Mouse (Mus musculus): ENCODE data around the gene Slc24a4. TPM values are rescaled to one million over a fixed set of nuclear protein-coding genes. Genes with fewer than 3 reads are reported as not detected.

Slc24a4 gene
- polyA plus RNA-seq, 1 experiment = 2.4 TPM

GRCm38 (mm10) chr12:102286681-102287414 is 158.3 kb downstream of the Slc24a4 start:
- peak; percentile 48 for DNase-seq (ENCODE audit: low read depth)
- no peak for TF ChIP-seq POLR2A (IDR thresholded peaks at IDR 0.05; ENCODE audit: borderline replicate concordance, extremely low read depth, insufficient read depth, insufficient read length, poor library complexity, severe bottlenecking)
- no peak for TF ChIP-seq CTCF (IDR thresholded peaks at IDR 0.05; ENCODE audit: borderline replicate concordance, extremely low read depth, insufficient read depth, insufficient read length)

GRCm38 (mm10) chr12:102287904-102288602 is 159.5 kb downstream of the Slc24a4 start:
- DNase-seq (ENCODE audit: low read depth) = no peak
- TF ChIP-seq CTCF (IDR thresholded peaks at IDR 0.05; ENCODE audit: borderline replicate concordance, extremely low read depth, insufficient read depth, insufficient read length) (no peak), POLR2A (IDR thresholded peaks at IDR 0.05; ENCODE audit: borderline replicate concordance, extremely low read depth, insufficient read depth, insufficient read length, poor library complexity, severe bottlenecking) (no peak)

GRCm38 (mm10) chr12:102288846-102289245 is 160.3 kb downstream of the Slc24a4 start:
- DNase-seq (ENCODE audit: low read depth) = no peak
- no peak for TF ChIP-seq POLR2A (IDR thresholded peaks at IDR 0.05; ENCODE audit: borderline replicate concordance, extremely low read depth, insufficient read depth, insufficient read length, poor library complexity, severe bottlenecking)
- TF ChIP-seq CTCF (IDR thresholded peaks at IDR 0.05; ENCODE audit: borderline replicate concordance, extremely low read depth, insufficient read depth, insufficient read length) = no peak

GRCm38 (mm10) chr12:102289568-102289967 is 161.0 kb downstream of the Slc24a4 start:
- TF ChIP-seq POLR2A (IDR thresholded peaks at IDR 0.05; ENCODE audit: borderline replicate concordance, extremely low read depth, insufficient read depth, insufficient read length, poor library complexity, severe bottlenecking) = no peak
- no peak for TF ChIP-seq CTCF (IDR thresholded peaks at IDR 0.05; ENCODE audit: borderline replicate concordance, extremely low read depth, insufficient read depth, insufficient read length)
- no peak for DNase-seq (ENCODE audit: low read depth)

- no peak for TF ChIP-seq CTCF (IDR thresholded peaks at IDR 0.05; ENCODE audit: borderline replicate concordance, extremely low read depth, insufficient read depth, insufficient read length)
- no peak for TF ChIP-seq POLR2A (IDR thresholded peaks at IDR 0.05; ENCODE audit: borderline replicate concordance, extremely low read depth, insufficient read depth, insufficient read length, poor library complexity, severe bottlenecking)
- DNase-seq (ENCODE audit: low read depth) = no peak
Measured at GRCm38 (mm10) chr12:102290662-102291061, 162.1 kb downstream of the Slc24a4 start.

- no peak for DNase-seq (ENCODE audit: low read depth)
- TF ChIP-seq CTCF (IDR thresholded peaks at IDR 0.05; ENCODE audit: borderline replicate concordance, extremely low read depth, insufficient read depth, insufficient read length) (no peak), POLR2A (IDR thresholded peaks at IDR 0.05; ENCODE audit: borderline replicate concordance, extremely low read depth, insufficient read depth, insufficient read length, poor library complexity, severe bottlenecking) (no peak)
Measured at GRCm38 (mm10) chr12:102291686-102292085, 163.2 kb downstream of the Slc24a4 start.

GRCm38 (mm10) chr12:102292501-102293215 is 164.1 kb downstream of the Slc24a4 start:
- TF ChIP-seq CTCF (IDR thresholded peaks at IDR 0.05; ENCODE audit: borderline replicate concordance, extremely low read depth, insufficient read depth, insufficient read length) (no peak), POLR2A (IDR thresholded peaks at IDR 0.05; ENCODE audit: borderline replicate concordance, extremely low read depth, insufficient read depth, insufficient read length, poor library complexity, severe bottlenecking) (no peak)
- DNase-seq (ENCODE audit: low read depth) = no peak

- TF ChIP-seq POLR2A (IDR thresholded peaks at IDR 0.05; ENCODE audit: borderline replicate concordance, extremely low read depth, insufficient read depth, insufficient read length, poor library complexity, severe bottlenecking) (no peak), CTCF (IDR thresholded peaks at IDR 0.05; ENCODE audit: borderline replicate concordance, extremely low read depth, insufficient read depth, insufficient read length) (no peak)
- no peak for DNase-seq (ENCODE audit: low read depth)
Measured at GRCm38 (mm10) chr12:102294634-102295033, 166.1 kb downstream of the Slc24a4 start.

GRCm38 (mm10) chr12:102295230-102295629 is 166.7 kb downstream of the Slc24a4 start:
- DNase-seq (ENCODE audit: low read depth) = no peak

GRCm38 (mm10) chr12:102295662-102296061 is 167.1 kb downstream of the Slc24a4 start:
- DNase-seq (ENCODE audit: low read depth) = no peak
- no peak for TF ChIP-seq CTCF (IDR thresholded peaks at IDR 0.05; ENCODE audit: borderline replicate concordance, extremely low read depth, insufficient read depth, insufficient read length)
- TF ChIP-seq POLR2A (IDR thresholded peaks at IDR 0.05; ENCODE audit: borderline replicate concordance, extremely low read depth, insufficient read depth, insufficient read length, poor library complexity, severe bottlenecking) = no peak

More at GRCm38 (mm10) chr12:102295230-102295629, 166.7 kb downstream of the Slc24a4 start:
- TF ChIP-seq POLR2A (IDR thresholded peaks at IDR 0.05; ENCODE audit: borderline replicate concordance, extremely low read depth, insufficient read depth, insufficient read length, poor library complexity, severe bottlenecking) (no peak), CTCF (IDR thresholded peaks at IDR 0.05; ENCODE audit: borderline replicate concordance, extremely low read depth, insufficient read depth, insufficient read length) (no peak)

GRCm38 (mm10) chr12:102296361-102296760 is 167.8 kb downstream of the Slc24a4 start:
- DNase-seq (ENCODE audit: low read depth) = no peak

More at GRCm38 (mm10) chr12:102296361-102296760, 167.8 kb downstream of the Slc24a4 start:
- no peak for TF ChIP-seq POLR2A (IDR thresholded peaks at IDR 0.05; ENCODE audit: borderline replicate concordance, extremely low read depth, insufficient read depth, insufficient read length, poor library complexity, severe bottlenecking)
- no peak for TF ChIP-seq CTCF (IDR thresholded peaks at IDR 0.05; ENCODE audit: borderline replicate concordance, extremely low read depth, insufficient read depth, insufficient read length)

All from brain, embryonic 14.5 days (tissue).